ENCODE assay signal across 8 mouse cellular contexts in genomic region chr11:95712563-95713224, GRCm38 (mm10). TPM values are rescaled to one million over a fixed set of nuclear protein-coding genes. Genes with fewer than 3 reads are reported as not detected.
DNase-seq lines count a peak whose midpoint lies in the region; ATAC-seq and TF ChIP-seq lines count a peak whose summit lies in the region.

Gene Zfp652, plus strand, starts transcription at chr11:95712673.

- ATAC-seq in Patski: peak; percentile 86
- ATAC-seq in hindbrain, embryonic 13.5 days (ENCODE audit: low FRiP score): peak; percentile 91

- 1% methylated on average over 23 of the region's 103 CpGs for WGBS in hindbrain, embryonic 13.5 days

- peak within 1 kb of the TSS; percentile 99 for H3K27ac ChIP-seq in hindbrain, embryonic 13.5 days

- no peaks in the 10 kb centered on the region for H3K36me3 ChIP-seq in hindbrain, embryonic 13.5 days

- no peaks in the 10 kb centered on the region for H3K27me3 ChIP-seq in Patski
- H3K27me3 ChIP-seq in hindbrain, embryonic 13.5 days: no peaks in the 10 kb centered on the region

- TF ChIP-seq CTCF in Patski (IDR thresholded peaks at IDR 0.05): no peak

- H3K4me1 ChIP-seq in hindbrain, embryonic 13.5 days (replicated peaks): peaks cover 26% of the 10 kb centered on the region

- no peaks in the 10 kb centered on the region for H3K9me3 ChIP-seq in hindbrain, embryonic 13.5 days

- peak; percentile 48 for DNase-seq in Patski (ENCODE audit: low read depth, low spot score)
- peak; percentile 96 to 98 for DNase-seq in cerebellum, postnatal 10 days
- peak; percentile 71 to 72 for DNase-seq in frontal cortex, postnatal 14 days (ENCODE audit: low spot score in 2 of 2)
- DNase-seq in left cerebral cortex, adult 11 months (ENCODE audit: low spot score): peak; percentile 65
- peak; percentile 92 to 95 for DNase-seq in lung, postnatal 4 days
- peak; percentile 89 for DNase-seq in retina, postnatal 7 days (ENCODE audit: low read depth, low spot score)
- peak; percentile 62 for DNase-seq in urinary bladder, postnatal 10 days (ENCODE audit: low spot score)

- peak within 1 kb of the TSS; percentile 77 for H3K4me2 ChIP-seq in hindbrain, embryonic 13.5 days

- CTCF ChIA-PET in Patski (lab: Charles Lee): interaction anchor here (0.9 kb wide), 1 partner anchor 15 kb away, joined by 3 read pairs; no protein-coding TSS in a partner anchor

- H3K4me3 ChIP-seq in hindbrain, embryonic 13.5 days: peak within 1 kb of the TSS; percentile 95

- peak within 1 kb of the TSS; percentile 98 for H3K9ac ChIP-seq in hindbrain, embryonic 13.5 days

- in situ Hi-C loops in Patski (cut with MboI; ENCODE audit: low pct_unique_long_range_greater_than_20kb): no loop called here

- POLR2A ChIA-PET in Patski (lab: Charles Lee): interaction anchor here (0.9 kb wide), 1 partner anchor 22 kb away, joined by 4 read pairs; no protein-coding TSS in a partner anchor

RNA-seq across cellular contexts. Expression of gene Zfp652, which starts in this region (rescaled TPM):
- 26.4 TPM for polyA plus RNA-seq in Patski (2021)
- 31.0 and 32.8 TPM in 2 replicates for polyA plus RNA-seq in hindbrain, embryonic 13.5 days (2015; fragmentation: Nextera tagmentation; extraction: Ambion mirVana)

Comparison
In these comparisons a context has a peak if more than half of its experiments do, and no peak if none do; other contexts are left out.
1. Peak in every context shown above with its lines: DNase-seq, ATAC-seq, H3K4me3 ChIP-seq and H3K27ac ChIP-seq.